Mouse (Mus musculus) liver, adult 2 months (tissue): ENCODE data around the gene Actl6b. TPM values are rescaled to one million over a fixed set of nuclear protein-coding genes. Genes with fewer than 3 reads are reported as not detected.

ENCODE experiments used
- DNase-seq: peaks from one replicate; pipeline ENCODE4 v3.0.0-alpha.2; 2011; ENCODE audit warnings: low read depth, low spot score; ENCODE audit errors: extremely low read depth
- H3K27ac ChIP-seq: fragments of 200-500 bp; replicated peaks from 2 replicates; pipeline ENCODE4 v1.5.1; 2012; ENCODE audit warnings: low read depth, mild to moderate bottlenecking, control low read depth, inconsistent platforms, low read length; ENCODE audit not compliant: insufficient read depth
- H3K27me3 ChIP-seq: fragments of 200-500 bp; 2 replicates; pipeline ENCODE4 v1.6.1; 2012; ENCODE audit warnings: mild to moderate bottlenecking, moderate library complexity, low read length, inconsistent platforms; ENCODE audit not compliant: control insufficient read depth, insufficient read depth
- H3K36me3 ChIP-seq: fragments of 200-500 bp; 2 replicates; pipeline ENCODE4 v1.6.1; 2012; ENCODE audit warnings: low read length, inconsistent platforms; ENCODE audit not compliant: control insufficient read depth, insufficient read depth
- H3K4me1 ChIP-seq: fragments of 200-500 bp; 2 replicates; pipeline ENCODE4 v1.6.1; 2011; ENCODE audit warnings: low read length; ENCODE audit not compliant: control insufficient read depth, insufficient read depth
- H3K4me3 ChIP-seq: fragments of 200-500 bp; 2 replicates; pipeline ENCODE4 v1.5.1; 2011; ENCODE audit warnings: low read depth, mild to moderate bottlenecking, control low read depth, low read length, moderate library complexity; ENCODE audit not compliant: insufficient read depth
- H3K79me2 ChIP-seq: fragments of 200-500 bp; 2 replicates; pipeline ENCODE4 v1.6.1; 2012; ENCODE audit warnings: inconsistent platforms, mild to moderate bottlenecking, low read length, moderate library complexity; ENCODE audit not compliant: control insufficient read depth, insufficient read depth
- H3K9ac ChIP-seq: fragments of 200-500 bp; 2 replicates; pipeline ENCODE4 v1.6.1; 2012; ENCODE audit warnings: low read depth, mild to moderate bottlenecking, control low read depth, inconsistent platforms, low read length
- CTCF ChIP-seq: fragments of 200-500 bp; IDR thresholded peaks from 2 replicates; pipeline ENCODE4 v1.5.1; 2011; ENCODE audit warnings: low read depth, low read length, control low read depth
- POLR2A ChIP-seq: fragments of 200-500 bp; IDR thresholded peaks from 2 replicates; pipeline ENCODE4 v1.6.1; 2011; ENCODE audit warnings: low read length, control low read depth; ENCODE audit not compliant: insufficient read depth; ENCODE audit errors: extremely low read depth
- WGBS: fragments of 180-500 bp; shearing (Covaris S2); methylation state at CpG from one replicate; pipeline ENCODE4 v1.1.7; 2018; 5-methylcytosine and 5-hydroxymethylcytosine counted together
- polyA plus RNA-seq: library from polyadenylated mRNA; depleted of rRNA; stranded (reverse); fragments of >200 nt; gene quantifications from 2 replicates; pipeline ENCODE4 v1.2.3, GENCODE M21; 2012
- total RNA-seq: library from RNA; depleted of rRNA; stranded (reverse); fragments of >200 nt; gene quantifications from 2 replicates; pipeline ENCODE4 v1.2.3, GENCODE M21; 2014

The Actl6b gene
- total and polyA plus RNA-seq, 2 experiments, result not detected

DNA sequence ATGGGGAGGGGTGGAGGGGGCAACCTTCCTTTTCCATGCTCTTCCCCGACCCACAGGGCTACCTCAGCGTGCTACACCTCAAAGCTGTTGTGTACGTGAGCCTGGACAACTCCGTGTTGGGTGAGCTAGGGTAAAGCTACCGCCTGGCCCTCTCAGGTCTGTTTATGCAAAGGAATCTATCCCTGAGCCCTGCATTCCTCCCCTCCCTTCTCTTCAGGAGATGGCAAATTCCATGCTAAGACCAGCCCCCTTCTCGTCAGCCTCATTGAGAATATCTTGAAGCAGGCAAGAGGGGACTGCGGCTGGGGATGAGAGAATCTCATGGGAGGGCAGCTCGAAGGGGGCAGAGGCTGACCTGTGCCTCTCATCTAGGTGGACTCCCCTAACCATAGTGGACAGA, 29.4 kb downstream of the Actl6b start:
- Histone ChIP-seq H3K4me1 (peaks cover 10% of the 10 kb centered on the region), H3K36me3 (peaks cover 43% of the 10 kb centered on the region), H3K27me3 (no peaks in the 10 kb centered on the region), H3K79me2 (no peaks in the 10 kb centered on the region), H3K27ac (no peak overlapping the region), H3K4me3 (no peak overlapping the region), H3K9ac (no peak overlapping the region)
- DNase-seq, result no peak
- WGBS, result 74% methylated on average over 8 of the region's 8 CpGs
- no peak for TF ChIP-seq POLR2A
- TF ChIP-seq CTCF, result no peak

DNA sequence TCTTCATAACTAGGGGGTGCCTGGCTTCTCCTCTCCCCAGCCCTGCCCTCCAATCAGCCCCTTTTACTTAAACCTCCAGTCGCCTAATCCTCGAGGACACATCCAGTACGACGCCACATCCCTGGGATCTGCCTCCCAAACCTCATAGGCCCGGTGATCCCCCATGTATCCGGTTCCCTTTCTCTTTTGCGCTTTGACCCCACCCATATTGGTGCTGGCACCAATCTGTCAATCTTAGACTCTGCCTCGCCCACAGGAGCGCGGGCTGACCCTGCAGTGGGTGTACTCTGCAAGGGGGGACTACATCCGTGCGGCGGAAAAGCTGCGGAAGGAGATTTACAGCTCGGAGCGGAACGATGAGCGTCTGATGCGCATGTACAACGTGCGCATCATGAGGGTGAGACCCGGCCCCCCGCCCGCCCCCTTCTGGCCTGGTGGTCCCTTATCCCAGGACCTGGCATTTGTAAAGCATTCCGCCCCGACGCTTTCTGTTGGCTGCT, 30.4 kb downstream of the Actl6b start:
- Histone ChIP-seq H3K27ac (no peak overlapping the region), H3K36me3 (peaks cover 39% of the 10 kb centered on the region), H3K79me2 (no peaks in the 10 kb centered on the region), H3K4me1 (peaks cover 10% of the 10 kb centered on the region), H3K9ac (no peak overlapping the region), H3K4me3 (peak overlapping the region; percentile 31), H3K27me3 (no peaks in the 10 kb centered on the region)
- DNase-seq, result no peak
- WGBS, result 66% methylated on average over 27 of the region's 27 CpGs
- TF ChIP-seq CTCF, result no peak

DNA sequence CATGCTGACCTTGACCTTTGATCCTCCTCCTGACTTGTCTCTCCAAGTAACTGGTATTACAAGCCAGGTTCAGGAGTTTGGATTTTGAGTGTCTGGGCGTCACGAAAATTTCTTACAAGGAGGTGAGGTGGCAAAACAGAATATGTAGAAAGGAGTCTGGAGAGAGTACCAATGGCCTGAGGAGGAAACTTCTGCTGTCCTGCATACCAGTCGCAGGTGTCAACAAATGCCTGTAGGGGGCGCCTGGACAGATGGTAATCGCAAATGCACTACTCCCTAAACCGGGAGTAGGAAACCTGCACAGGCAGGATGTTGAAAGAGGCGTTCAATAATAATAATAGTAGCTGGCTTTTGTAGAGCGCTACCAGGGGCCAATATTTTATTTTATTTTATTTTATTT, 31.7 kb downstream of the Actl6b start:
- no peaks in the 10 kb centered on the region for H3K79me2 ChIP-seq
- no peak overlapping the region for H3K4me3 ChIP-seq
- H3K27ac ChIP-seq, result no peak overlapping the region
- peaks cover 36% of the 10 kb centered on the region for H3K36me3 ChIP-seq
- H3K4me1 ChIP-seq, result peaks cover under 1% of the 10 kb centered on the region; the same call in 1 of the 2 replicates
- TF ChIP-seq POLR2A (no peak), CTCF (peak; percentile 59)
- no peaks in the 10 kb centered on the region for H3K27me3 ChIP-seq
- no peak overlapping the region for H3K9ac ChIP-seq
- 62% methylated on average over 8 of the region's 8 CpGs for WGBS
- DNase-seq, result peak; percentile 44

DNA sequence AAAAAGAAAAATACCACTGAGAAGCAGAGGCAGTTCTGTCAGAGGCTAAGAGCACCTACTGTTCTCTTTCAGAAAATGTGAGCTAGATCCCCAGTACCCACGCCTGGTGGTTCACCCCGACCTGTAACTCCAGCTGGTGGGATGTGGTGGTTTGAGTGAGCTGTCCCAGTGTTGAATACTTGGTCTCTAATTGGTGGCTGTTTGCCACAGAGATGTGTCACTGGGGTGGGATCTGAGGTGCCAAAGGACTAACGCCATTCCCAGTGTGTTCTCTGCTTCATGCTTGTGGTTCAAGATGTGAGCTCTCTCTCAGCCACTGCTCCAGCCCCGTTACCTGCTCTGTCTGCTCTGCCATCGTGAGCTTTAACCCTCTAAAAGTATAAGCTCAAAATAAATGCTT, 37.2 kb downstream of the Actl6b start:
- Histone ChIP-seq H3K79me2 (no peaks in the 10 kb centered on the region), H3K9ac (no peak overlapping the region), H3K4me3 (no peak overlapping the region), H3K27me3 (no peaks in the 10 kb centered on the region), H3K36me3 (peaks cover 10% of the 10 kb centered on the region; the same call in 1 of the 2 replicates), H3K4me1 (peaks cover 4% of the 10 kb centered on the region; the same call in 1 of the 2 replicates), H3K27ac (no peak overlapping the region)
- WGBS, result 86% methylated on average over 5 of the region's 5 CpGs
- TF ChIP-seq POLR2A (no peak), CTCF (no peak)
- DNase-seq, result no peak

DNA sequence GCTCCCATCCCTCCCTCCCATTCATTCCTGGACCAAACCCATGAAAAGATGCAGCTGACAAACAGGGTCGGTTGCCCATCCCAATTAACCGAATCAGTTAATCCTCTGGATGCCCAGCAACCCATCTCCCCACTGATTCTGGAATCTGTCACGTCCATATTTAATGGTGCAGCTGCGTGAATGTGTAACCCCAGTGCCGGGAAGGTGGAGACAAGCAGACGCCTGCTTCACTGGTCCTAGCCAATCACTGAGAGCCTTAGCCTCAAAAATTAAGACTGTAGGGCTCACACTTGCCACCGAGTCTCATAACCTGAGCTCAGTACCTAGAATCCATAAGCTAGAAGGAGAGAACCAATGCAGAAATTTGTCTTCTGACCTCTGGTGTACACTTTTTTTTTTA, 42.6 kb downstream of the Actl6b start:
- DNase-seq, result no peak
- Histone ChIP-seq H3K27me3 (no peaks in the 10 kb centered on the region), H3K27ac (no peak overlapping the region), H3K36me3 (no peaks in the 10 kb centered on the region), H3K79me2 (peaks cover 4% of the 10 kb centered on the region; the same call in 1 of the 2 replicates), H3K9ac (no peak overlapping the region), H3K4me1 (peaks cover 18% of the 10 kb centered on the region), H3K4me3 (no peak overlapping the region)
- WGBS, result 87% methylated on average over 7 of the region's 7 CpGs
- no peak for TF ChIP-seq CTCF
- no peak for TF ChIP-seq POLR2A

DNA sequence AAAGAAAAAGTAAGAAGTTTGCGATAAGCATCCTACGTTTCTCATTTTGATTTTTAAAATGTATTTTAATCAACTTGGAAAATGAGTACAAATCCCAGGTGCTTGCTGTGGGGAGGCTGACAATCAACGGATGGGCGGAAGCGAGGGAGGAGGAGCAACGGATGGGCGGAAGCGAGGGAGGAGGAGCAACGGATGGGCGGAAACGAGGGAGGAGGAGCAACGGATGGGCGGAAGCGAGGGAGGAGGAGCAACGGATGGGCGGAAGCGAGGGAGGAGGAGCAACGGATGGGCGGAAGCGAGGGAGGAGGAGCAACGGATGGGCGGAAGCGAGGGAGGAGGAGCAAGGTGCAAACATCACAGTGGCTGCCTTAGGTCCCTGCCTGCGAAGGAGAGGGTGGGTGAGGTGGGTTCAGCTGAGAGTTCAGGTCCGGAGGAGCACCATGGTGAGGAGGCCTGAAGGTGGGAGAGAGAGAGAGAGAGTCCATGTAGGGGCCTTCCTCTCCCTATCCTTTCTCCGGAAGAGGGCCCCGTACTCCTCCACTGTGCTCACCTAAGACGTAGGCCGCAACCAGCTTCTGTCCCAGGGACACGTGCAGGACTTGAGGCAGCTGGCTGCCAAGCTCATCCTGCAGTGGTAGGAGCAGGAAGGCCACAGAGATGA, 43.4 kb downstream of the Actl6b start:
- TF ChIP-seq POLR2A (no peak; the same call in 1 of the 2 replicates), CTCF (no peak)
- H3K27ac ChIP-seq, result no peak overlapping the region; the same call in 1 of the 2 replicates
- no peak for DNase-seq
- H3K36me3 ChIP-seq, result no peaks in the 10 kb centered on the region
- no peaks in the 10 kb centered on the region for H3K27me3 ChIP-seq
- H3K79me2 ChIP-seq, result peaks cover 4% of the 10 kb centered on the region; the same call in 1 of the 2 replicates
- peak overlapping the region; percentile 45 for H3K9ac ChIP-seq
- H3K4me3 ChIP-seq, result peak overlapping the region; percentile 48
- H3K4me1 ChIP-seq, result peaks cover 18% of the 10 kb centered on the region
- WGBS, result 71% methylated on average over 30 of the region's 30 CpGs
